Mouse (Mus musculus) left cerebral cortex, adult 18-20 months (tissue): ENCODE measurements at regions not wholly inside any gene's neighbourhood (a gene's known extent, or its start where the extent isn't known, plus 50 kb on each side); places are given as distances from the start of the nearest gene placed in this dataset.
A peak's percentile ranks its signal among the peaks of the same experiment; 100 is the strongest.

Experiments
- DNase-seq, 2 experiments: peaks; one replicate each; pipeline ENCODE4 v3.0.0; 2021 to 2022; ENCODE audit warnings: low spot score in 2 of 2, mixed read lengths in 1 of 2

DNA sequence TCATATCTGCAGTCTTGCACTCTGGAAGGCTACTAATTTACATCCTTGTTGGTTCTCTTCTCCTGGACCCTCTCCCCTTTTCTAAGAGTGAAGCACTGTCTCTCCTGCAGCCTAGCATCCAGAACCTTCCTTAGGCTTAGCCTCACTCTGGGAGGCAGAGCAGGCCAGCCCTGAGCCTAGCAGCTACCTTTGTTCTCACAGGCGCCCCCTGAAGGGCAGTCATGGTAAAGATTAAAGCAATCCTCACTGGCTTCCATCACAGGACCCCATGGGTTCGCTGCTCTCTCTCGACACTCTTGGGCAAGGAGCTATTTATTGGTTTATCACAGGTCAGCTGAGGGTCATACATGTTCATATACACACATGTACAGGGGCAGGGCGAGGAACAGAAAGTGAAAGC is 191.8 kb upstream of the Cadm1 start:
- peak in 1 of 2 experiments; percentile 33 for DNase-seq

DNA sequence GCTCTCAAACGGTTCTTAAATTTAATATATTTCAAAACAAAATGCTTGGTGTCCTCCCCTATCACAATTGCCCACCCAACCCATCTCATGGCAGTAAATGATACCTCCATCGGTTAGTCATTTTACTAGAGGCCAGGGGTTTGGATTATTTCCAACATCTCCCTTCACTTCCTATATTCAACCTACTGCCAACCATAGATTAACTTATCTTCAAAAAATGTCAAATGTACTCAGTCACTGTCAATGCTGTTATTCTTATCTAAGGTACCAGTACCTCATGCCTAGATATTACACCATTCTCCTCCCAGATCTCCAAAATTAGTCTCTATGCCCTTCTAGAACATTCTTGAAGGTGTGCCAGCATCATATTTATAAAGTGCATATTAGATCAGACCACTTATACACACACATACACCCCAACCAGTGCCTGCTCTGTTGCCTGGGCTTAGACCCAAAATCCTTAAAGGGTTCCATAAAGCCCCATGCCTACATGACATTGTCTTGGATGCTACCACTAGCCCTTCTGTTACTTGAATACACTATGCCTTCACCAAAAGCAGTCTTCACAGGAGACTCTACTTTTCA is 183.4 kb upstream of the Cadm1 start:
- no peak for DNase-seq

DNA sequence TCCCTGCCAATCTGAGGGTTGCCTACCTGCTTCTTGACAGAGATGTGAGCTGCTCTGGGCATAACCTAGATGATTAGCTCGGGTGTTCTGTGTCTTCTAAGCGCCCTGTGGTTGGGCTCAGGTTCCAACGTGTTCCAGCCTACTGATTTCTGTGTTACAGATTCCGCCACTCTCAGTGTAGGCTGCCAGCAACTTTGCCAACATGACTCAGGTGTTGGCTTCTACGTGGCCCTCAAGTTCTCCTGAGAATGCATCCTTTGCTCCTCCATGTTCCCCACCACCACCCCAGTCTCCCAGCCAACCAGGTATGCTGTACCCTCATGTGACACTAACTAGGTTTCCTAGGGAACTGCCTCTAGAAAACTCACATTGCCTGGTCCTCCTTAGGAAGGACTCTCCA is 179.7 kb upstream of the Cadm1 start:
- no peak for DNase-seq

DNA sequence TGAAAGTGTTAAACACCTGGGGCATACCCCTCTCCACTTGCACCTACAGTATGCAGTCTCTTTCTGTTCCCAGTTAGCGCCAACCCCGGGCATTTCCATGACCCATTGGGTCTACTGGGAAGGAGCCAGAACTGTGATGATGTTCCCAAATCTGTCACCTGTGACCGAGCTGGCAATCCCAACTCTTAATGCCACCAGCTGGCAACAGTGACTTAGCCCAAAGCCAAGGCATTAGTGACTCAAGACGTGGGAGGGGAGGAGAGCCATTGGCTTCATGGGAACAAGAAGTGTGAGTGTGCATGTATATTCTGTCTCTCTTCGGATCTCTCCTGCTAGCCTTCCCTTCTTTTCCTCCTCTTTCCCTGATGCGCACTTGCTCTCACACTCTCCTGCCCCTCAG is 178.9 kb upstream of the Cadm1 start:
- DNase-seq: no peak

DNA sequence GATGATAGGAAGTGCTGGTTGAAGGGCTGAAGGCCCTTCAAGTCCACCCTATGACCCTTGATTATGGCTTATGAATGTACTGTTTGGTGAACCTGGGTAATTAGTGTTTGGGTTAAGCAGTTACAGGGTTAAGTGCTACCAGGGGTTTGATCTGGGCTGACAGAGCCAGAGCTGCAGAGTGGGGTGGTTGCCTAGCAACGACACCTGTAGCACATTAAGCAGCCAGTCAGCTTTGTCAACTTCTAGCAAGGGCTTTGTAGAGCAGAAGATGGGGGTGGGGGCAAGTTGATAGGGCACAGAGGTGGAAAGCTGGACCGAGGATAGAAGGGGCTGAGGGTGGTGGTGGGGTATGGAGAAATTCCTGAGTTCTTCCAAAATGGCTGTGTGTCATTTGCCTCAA is 177.0 kb upstream of the Cadm1 start:
- DNase-seq: no peak

DNA sequence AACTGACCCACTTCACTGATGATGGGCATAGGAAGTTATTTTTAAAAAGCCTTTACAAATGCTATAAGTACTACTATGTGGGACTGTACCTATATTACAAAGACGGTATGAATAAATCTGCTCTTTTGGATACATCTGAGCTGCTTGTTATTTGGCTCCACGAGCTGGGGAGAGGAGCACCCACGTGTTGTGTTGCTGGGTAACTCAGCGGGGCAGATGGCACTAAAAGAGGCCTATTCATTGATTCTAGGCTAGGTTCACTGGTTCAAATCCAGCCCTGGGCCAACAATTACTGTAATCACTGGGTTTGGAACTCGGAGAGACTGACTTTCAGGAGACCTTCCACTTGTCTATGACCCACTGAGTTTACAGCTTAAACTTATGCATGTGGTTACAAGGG is 176.0 kb upstream of the Cadm1 start:
- DNase-seq: no peak

DNA sequence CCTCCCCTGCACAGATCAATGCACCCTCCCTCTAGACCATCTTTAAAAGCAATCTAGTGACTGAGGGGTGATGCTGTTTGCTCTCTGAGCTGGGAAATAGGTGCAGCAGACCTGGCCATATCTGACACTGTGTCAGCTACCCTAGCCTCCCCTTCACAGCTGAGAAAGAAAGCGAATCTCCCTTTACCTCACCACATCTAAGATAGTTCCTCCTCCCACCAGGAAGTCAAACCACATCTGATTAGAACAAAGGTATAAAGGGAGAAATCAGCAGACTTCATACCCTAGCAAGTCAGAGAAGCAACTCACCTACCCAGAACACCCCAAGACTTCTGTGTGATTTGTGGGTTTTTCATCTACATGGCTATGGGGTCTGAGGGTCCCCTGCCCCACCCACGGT is 175.6 kb upstream of the Cadm1 start:
- DNase-seq: no peak

DNA sequence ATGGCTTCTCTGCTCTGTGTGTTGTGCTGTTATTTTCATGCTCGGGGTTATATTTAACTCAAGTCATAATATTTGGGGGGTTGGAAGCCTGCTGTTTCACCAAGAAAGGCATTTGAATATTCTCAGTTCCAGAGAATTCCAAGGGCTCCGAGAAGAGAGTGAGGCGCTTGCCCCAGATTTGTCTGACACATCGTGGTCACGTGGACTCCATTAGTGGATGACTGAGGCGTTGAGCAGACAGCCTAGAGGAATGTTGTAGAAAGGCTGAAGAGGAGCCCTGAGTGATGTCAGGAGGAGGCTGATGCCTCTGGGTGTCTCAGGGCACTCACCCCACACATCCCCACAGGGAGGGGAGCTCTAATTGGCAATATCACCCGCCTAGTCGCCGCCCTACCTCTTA is 175.1 kb upstream of the Cadm1 start:
- peak in 1 of 2 experiments; percentile 24 for DNase-seq

DNA sequence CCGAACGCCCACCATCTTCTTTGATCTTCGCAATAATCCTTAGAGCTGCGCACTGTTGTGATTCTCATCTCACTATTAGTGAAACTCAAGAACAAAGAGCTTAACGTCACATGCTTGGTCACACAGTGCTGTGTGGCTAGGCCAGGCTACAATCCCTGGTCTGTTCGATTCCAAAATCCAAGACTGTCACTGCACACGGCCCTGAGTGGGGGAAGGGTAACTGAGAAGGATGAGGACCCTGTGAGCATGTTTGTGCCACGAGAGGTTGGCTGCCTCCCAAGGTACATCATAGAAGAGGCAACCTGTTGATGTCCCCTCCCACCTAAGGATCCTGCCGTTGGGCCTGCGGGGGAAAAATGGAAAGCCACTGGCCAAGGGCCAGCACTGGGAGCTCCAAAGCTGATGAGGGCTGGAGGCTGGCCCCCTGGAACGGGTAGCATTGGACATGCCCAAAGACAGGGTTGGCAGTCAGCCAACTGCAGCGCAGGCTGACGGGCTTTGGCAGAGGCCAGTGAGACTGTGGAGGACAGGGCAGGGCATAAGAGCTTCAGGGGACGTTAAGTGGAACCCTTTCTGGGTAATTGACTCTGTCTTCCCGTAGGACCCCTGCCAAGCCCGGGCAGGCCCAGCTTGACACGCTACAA is 172.1 kb upstream of the Cadm1 start:
- peak; percentile 9 to 16 for DNase-seq

DNA sequence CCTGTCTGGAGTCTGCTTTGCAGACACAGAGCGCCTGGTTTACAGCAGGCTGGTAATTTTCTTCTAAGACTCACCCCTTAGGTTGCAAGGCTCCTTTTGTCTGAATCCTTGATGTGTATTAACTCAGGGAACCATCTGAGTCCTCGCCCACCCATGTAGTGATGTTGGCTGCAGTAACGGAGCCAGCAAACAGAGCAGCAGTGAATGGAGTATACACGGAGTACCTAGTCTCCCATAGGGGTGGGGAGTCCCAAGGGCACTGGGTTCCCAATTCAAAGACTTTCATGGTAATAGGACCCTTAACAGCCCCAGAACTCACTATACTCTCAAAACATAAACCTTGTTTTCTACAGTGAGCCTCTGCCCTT is 171.6 kb upstream of the Cadm1 start:
- no peak for DNase-seq

DNA sequence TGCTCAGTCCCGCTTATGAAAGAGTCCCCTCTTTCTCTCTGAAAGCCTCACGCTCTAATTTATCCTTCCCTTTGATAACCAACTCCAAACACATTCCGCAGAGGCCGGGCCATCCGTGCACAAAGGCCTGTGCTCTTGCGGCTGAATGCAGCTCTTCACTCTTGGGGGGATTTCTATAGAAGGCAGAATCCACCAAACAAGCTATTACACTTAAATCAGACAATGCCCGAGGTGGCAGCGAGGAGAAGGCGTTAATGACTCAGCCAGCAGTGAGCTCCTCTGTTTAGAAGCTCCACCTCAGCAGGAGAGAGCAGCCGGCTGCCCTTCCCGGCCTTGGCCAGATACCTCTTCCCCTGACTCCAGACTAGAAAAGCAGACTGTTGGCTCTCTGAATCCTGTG is 166.9 kb upstream of the Cadm1 start:
- DNase-seq: no peak

DNA sequence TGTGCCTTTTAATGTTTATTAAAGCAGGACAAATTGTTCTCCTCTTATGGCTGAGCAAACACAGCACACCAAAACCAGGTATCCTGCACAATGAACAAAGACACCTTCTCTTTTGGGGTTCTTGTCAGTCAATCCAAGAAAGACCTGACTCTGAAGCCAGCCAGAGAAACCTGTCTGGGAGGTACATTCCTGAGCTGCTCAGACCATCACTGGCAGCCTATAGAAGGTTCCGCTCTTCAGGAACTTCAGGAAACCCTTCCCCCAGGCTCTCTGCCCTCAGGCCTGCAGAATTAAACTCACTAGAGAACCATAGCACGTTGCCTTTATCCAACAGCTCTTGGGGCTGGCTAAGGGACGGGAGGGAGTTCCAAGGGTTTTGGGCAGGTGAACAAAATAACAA is 165.2 kb upstream of the Cadm1 start:
- DNase-seq: no peak

DNA sequence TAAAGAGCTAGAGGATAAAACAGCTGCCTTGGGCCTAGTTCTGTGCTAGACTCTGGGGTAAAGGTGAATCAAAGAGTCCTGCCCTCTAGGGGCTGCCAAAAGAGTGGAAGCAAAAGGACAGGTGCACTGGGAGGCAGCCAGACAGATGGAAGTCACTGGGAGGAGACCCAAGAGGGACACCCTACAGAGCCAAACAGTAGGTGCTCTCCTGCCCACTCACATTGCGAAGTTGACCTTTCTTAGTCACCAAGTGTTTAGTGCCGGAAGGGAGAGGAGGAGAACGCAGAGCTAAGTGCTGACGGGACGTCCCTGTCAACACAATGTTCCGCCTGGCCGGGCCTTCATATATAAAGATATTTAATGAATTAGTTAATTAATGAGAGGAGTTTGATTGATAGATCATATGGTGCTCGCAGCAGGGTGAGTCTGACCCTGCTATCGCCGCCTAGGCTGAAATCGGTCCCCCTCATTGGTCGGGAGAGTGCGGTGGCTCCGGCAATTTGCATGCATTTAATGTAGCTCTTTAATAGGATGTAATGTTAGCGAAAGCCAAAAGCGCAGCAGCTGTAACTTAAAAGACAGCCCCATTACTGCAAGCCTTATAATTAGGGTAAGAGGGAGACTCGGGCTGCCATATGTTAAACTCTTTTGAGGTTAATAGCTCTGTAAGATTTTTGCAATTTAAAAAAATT is 162.6 kb upstream of the Cadm1 start:
- DNase-seq: no peak

DNA sequence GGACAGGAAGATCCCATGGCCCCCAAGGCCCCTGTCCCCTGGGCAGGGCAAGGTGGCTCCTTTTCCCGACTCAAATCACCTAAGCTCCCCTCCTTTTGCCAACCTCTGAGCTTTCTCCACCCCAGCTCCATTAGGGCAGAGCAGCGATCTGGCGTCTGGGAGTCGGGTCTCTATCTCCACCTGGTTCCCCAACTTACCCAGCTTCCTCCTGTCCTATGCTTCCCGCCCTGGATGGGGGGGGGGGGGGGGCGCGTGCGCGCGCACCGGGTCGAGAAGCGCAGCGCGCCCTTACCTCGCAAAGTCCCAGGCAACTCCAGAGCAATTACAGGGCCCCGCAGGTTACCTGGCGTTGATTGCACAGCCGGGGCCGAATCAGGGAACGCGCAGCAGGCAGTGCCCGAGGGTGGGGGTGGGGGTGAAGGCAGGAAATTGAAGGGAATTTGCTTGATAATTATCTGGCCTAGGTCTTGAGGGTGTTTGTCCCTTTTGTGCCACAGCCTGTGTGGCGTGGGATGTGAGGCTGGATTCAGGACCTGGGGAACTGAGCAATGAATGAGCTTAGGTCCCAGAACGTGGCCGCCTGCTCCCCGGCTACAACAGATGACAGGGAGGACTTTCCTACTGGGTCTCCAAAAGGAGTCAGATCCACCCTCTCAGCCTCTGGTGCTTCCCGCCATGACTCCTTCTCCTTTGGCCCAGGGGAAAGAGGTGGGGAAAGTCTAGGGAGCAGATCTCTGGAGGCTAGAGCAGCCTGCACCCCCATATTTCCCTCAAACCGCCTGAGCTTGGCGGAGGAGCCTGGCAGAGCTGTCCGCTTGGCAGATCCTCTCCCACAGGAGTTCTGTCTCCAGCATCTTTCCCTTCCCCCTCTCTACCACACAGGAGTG is 161.7 kb upstream of the Cadm1 start:
- no peak for DNase-seq

DNA sequence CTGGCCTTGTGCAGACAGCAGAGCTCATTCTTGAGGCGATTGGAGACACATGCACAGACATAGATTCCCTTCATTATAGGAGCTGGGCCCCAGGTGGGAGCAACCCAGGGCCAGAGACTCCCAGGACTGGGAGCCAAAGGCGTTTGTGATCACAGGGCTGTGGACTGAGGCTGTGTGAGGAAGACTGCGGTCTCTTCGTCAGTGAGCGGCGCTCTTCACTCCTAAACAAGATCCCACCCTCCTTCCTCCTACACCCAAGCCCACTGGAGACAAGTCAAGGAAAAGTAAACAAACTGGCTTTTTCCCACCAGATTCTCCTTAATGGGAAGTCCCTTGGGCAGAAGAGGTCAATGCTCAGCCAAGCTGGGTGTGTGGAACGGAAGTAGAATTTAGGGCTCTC is 157.7 kb upstream of the Cadm1 start:
- DNase-seq: no peak

DNA sequence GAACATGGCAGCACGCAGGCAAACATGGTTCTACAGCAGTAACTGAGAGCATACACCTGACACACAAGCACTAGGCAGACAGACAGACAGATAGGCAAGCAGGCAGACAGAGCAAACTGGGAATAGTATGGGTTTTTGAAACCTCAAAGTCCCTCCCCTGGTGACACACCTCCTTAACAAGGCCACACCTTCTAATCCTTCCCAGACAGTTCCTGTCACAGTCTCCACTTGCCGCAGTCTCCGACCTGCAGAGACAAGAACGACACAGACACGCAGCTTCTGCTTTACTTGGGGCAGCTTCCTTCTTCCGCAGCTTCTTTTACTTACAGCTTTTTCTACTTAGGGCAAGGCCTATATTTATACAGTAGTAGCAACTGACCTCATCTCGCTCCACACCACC is 155.9 kb upstream of the Cadm1 start:
- no peak for DNase-seq

DNA sequence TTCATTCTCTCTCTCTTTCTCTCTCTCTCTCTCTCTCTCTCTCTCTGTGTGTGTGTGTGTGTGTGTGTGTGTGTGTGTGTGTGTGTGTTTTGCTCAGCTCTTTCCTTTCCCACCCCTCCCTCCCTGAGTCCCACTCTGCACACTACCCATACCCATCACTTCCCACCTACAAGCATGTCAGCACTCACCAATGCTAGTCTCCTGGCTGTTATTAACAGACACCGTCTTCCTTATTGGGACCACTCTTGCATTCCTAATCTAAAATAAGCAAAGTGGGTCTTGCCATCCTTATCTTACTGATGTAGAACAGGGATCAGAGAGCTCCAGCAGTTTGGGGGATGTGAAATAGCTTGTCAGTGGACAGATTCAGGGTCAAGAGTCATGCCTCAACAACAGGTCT is 153.3 kb upstream of the Cadm1 start:
- DNase-seq: no peak

DNA sequence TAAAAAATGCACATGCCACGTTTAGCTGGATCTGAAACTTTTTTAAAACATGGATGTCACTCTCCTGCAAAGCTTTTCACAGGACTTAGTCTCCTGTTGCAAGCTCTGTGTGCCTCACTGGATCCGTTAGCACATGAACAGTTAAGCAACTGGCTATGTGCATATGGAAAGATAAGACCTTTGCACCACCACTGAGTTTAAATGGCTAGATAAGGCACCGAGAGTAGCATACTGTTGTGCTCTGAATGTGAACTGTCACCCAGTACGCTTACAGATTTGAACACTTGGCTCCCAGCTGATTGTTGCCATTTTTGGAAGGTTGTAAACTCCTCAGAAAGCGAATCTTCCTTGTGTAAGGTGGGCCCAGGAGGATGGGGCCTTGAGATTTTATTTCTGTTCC is 151.4 kb upstream of the Cadm1 start:
- no peak for DNase-seq

DNA sequence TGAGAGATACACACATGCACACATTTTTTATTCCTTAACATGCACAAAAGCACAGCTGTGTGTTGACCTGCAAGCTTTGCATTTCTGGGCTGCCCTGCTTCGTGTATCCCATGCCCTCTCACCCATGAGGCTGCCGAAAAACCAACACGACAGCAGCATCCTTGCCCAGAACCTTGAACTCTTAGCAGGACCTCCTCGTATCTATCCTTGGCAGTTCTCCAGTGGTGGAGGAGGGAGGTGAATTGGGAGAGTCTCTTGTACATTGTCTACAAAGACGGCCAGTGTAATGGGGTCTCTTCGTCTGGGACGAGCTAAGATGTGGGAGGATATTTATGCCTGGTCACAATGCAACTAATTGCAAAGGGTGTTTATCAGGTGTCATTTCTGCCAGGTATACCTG is 149.6 kb upstream of the Cadm1 start:
- no peak for DNase-seq

DNA sequence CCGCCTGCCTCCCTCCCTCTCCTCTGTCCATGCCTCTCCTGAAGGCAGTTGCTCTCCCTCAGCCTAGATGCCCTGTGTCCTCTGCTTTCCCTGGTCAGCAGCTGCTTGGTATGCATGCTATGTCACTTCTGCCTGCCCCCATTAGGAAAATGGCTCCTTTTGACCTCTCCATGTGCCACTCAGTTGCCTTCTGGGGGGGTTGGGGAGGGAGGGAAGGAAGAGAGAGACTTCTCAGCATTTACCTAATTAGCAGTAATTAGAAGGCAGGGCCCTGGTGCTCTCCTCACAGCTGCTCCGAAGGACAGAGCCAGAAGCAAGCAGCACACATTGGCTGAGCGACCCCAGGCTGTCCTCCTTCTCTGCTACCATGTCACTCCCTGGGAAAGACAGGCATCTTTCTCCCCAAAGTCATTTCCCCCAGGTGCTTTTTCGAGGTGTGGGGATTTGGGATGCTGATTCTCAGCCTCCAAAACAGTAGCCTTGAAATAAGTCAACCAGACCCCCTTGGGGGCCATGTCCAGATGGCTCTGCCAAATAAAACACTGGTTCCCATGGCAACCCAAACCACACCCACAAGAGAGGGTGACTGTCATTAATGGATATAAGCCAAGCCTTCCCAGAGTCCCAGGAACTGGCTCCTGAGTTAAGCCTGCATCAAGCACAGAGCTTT is 145.7 kb upstream of the Cadm1 start:
- DNase-seq: no peak

DNA sequence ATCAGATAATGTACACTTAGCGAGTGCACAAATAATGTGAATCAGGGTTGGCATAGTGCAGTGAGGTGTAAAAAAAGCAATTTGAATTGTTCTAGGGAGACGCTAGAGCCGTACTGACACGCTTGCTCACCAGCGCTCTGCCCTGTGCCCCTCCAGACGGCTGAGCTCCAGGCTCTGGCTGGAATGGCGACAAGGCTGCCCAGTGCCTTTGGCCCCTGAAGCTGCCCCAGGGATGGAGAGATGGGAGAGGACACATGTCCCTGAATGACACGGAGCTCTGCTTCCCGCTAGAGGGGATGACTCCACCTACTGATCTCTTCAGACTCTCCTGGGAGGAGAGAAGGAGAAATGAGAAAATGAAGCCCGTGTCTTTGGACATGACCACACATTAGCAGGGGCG is 143.3 kb upstream of the Cadm1 start:
- DNase-seq: no peak

DNA sequence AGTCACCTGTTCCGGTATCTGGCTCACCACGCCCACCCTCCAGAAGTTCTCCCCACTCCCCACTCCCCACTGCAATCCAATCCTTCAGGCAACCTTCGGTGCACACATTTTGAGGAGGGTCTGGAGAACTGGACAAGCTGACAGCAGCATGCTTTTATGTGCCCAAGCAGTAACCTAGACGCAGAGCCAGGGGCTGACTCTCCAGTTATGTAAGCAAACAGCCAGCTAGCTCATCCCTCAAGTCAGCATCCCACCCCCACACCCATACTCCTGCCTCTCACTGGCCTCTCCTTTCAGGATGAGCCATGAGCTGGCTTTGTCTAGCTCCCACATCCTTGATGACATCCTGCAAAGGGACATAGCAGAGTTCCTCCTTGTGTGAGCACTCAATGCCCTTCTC is 142.8 kb upstream of the Cadm1 start:
- peak; percentile 42 to 54 for DNase-seq
